Mouse (Mus musculus) WW6 (cell line): Measurements from ENCODE around the gene Mta1.

Source experiments
- DNase-seq: peaks from one replicate; pipeline ENCODE4 v3.0.0-alpha.2; 2013; ENCODE audit warnings: low read depth, low spot score

The Mta1 gene

DNA sequence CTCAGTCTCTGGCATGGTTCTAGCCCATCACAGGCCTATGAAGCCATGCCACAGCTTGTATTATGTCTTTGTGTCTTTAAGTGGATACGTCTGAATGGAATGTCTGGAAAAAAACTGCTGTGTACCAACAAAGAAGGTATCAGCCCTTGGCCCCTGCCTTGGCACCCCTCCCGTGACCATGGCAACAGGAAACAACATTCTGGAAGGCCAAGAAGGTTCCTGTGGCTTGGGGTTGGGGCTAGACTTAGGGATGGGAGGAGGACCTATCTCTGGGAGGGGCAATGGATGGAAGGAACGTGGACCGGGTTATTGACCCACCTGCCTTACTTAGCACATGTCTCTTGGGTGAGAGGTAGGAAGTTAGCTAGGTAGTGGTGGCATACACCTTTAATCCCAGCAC, 51.3 kb downstream of the Mta1 start:
- no peak for DNase-seq

DNA sequence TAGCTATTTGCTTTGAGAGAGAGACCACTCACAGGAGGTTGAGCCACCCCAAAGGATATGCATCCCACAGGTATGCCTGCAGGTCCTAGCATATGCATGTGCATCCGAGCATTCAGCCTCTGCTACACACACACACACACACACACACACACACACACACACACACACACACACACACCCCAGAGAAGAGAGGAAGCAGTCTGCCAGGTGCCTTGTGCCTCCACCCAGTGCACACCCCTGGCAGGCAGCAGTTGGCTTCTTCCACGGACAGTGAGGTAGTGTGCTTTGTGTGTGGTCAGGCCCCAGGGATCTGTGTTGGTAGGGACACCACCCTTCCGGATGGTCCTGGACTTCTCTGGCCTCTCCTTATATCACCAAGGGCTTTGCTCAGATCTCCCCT, 51.8 kb downstream of the Mta1 start:
- DNase-seq: no peak

DNA sequence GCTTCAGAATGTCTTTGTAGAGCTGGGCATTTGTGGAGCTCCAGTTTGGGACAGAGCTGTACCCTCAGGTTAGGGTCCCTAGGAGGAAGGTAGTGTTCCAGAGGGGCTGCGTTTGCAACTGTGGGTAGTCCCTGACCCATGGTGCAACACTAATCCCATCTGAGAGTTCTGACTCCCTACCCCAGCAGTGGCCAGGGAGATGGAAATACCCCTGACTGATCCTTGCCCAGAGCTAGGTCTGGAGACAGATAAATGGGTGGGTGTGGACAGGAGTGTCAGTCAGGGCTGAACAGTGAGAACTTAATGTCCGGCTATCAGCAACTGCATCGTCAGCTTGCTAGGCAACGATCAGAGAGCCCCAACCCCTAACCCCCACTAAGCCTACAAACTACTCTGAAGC, 52.5 kb downstream of the Mta1 start:
- no peak for DNase-seq

DNA sequence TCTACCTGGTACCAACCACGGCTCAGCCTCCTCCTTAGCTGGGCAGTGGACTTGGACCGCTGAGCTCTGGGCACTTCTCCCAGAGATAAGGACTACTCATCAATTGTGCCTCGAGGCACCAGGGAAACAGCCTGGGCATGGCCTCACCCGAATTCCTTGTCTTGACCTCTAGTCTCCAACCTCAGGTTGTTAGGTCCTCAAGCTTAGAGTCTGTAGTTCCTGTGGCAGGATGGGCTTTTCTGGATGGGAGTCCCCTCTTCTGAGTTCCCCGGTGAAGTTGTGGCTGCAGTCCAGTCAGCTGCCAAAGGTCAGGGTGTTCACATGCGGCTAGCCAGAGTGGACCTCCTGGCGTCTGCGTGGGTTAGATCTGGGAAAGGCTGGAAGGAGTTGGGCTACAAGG, 53.0 kb downstream of the Mta1 start:
- no peak for DNase-seq

DNA sequence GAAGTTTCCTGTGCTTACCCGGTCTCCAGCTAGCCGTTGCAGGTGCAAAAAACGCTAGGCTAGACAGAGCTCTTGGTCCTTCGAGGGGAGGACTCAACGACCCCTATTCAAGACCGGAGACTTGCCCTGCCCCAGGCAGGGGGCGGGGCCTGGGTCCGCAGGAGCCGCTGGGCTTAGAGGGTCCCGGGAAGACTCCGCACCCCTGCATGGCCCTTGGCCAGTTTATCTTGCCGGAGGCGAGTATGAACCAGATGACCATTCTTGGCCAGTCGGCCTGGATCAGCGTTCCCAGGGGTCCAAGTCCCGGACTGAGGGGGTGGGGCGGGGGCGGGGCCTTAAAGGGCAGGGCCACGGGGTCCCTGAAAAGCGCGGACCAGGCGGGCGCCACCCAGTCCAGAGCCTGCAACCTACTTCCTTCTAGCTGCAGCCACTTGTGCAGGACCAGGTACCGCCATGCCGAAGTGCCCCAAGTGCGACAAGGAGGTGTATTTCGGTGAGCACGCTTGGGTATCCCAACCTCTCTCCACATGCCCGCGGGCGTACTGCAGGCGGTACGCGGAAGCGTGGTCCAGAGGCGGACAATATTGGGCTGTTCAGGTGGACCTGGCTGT, 53.7 kb downstream of the Mta1 start:
- no peak for DNase-seq

DNA sequence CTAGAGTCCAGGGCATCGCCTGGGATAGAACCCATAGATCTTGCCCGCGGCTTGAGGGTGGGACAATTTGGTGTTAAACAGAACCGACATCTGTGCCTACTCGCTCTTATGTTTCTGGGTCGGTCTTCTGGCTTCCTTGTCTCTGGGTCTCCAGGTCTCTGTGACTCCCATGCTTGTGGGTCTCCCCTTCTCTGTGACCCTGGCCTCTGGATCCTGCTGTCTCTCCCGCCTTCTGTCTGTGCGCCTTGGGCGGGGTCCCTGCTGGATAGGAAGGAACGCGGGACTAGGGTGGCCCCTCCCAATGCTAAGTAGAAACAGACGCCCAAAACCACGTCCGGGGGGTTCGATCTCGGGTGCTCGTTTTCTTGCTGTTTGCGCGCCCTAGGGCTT, 54.2 kb downstream of the Mta1 start:
- no peak for DNase-seq

DNA sequence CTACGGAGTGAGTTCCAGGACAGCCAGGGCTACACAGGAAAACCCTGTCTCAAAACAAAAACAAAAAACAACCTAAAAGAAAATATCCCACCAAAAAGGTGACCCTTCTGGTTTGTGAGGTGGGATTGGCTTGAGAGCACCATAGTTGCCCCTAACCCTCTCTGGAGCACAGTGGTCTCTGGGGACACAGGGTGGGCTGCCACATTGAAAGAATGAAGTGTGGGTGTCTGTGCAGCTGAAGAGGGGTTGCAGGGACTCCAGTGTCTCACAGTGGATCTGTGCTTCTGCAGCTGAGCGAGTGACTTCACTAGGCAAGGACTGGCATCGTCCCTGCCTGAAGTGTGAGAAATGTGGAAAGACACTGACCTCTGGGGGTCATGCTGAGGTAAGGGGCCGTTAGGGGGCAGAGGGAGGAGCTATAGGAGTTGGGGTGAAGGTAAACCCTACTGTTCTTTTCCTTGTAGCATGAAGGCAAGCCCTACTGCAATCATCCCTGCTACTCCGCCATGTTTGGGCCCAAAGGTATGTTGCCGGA, 55.0 kb downstream of the Mta1 start:
- no peak for DNase-seq

DNA sequence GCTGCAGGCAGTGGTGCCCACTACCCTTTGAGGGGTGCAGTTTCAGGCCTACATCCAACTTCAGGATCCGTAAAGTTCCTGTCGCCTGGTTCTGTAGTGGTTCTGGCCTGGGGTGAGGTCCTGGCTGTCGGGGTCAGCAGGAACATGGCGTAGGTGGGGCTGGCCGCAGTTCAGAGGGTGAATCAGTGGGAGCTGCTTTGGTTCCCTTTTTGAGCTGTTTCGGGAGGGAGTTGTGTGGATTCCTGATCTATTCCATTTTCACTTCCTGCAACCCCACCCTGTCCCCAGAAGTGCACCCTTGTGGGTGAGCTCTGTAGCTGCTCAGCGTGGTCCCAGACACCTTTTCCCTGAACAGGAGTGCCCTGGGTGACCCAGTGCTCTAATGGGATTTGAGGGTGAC, 55.9 kb downstream of the Mta1 start:
- DNase-seq: no peak

DNA sequence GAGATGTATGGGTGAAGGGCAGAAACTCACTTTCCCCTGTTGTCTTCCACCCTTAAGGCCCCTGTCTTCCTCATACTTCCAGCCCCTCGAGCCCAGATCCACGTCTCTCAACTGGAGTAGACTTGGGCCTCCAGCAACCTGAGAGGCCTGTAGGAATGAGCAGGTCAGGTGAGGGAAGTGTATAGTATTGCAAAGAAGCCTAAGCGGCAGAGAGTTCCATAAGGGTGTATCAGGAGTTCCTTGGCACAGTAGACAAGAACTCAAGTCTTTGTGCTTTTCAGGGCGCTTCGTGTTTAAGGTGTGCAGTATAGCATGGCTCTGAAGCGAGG, 56.6 kb downstream of the Mta1 start:
- DNase-seq: no peak

DNA sequence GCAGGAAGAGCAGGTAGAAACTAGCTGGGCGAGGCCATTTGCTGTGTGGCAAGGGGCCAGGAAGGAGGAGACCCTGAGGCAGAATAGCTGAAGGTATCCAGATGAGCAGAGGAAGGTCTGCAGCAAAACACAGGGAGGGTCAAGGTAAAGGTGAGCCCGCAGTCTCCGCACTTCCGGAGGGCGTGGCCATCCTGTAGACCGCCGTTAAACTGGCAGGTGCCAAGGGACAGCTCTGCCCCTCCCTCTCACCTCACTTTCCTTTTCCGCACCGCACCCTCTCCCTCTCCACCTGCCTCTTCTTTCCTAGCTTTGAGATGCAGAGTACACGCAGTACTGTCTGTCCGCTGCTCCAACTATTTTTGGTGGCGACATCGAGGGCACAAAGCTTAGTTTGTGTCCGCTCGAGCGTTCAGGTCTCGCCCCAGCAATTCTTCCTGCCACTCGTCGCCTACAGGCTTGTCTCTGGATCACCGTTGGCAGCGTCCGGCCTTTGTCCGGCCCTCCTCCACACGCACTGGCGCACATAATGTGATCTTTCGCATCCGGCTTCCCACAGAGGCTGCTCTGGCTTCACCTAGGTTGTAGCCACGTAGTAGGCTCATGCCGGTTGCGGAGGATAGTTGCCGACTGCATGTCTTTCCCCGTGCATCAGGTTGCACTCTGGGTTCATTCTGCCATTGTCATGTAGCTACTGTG, 57.1 kb downstream of the Mta1 start:
- DNase-seq: no peak

DNA sequence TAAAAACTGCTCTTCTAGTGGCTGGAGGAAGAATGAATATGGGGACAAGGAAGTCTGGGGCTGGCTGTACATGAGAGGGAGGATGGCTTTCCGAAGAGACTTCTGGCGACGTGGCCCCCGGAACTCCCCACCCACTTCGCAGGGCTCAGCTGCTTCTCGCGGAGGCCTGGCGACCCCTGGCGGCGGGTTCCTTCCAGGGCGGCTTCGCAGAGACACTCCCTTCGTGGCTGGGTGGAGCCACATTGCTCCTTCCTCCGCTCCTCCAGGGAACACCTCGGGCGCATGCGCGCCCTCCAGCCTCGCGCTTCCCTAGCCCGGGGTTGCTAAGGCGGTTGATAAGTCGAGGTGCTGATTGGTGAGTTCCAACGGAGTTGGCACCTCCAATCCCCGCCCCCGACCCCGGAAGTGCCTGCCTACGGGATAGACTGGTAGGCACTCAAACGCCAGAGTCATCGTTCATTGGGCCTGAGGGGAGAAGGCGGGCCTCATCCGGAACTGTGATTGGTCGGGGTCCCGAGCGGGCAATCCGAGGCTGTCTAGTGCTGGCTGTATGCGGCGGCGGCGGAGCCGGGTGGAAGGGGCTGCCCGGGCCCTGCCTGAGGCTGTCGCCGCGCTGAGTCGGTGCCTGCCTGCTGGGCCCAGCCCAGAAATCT, 57.9 kb downstream of the Mta1 start, which contains the start of gene Tedc1:
Gene Tedc1 (plus strand): TSS at position 535 of the 653 bp plus-strand sequence.
- peak; percentile 94 for DNase-seq

DNA sequence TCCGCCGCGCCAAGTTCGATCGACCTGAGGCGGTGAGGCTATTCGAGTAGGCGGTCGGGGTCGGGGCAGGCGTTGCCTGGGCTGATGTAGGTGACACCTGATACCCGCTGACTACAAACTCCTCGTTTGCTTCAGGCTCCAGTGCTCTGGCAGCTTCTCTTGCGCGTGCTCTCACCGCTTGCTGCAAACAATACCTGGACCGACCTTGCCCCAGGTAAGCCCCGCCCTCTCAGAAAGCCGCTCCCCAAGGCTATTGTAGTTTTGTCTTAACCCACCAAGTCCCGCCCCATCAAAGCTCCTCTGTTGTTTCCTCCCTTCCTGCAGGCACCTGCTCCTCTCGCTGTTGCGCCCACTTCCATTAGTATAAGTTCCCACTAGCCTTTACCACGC, 58.5 kb downstream of the Mta1 start:
- peak; percentile 78 for DNase-seq

DNA sequence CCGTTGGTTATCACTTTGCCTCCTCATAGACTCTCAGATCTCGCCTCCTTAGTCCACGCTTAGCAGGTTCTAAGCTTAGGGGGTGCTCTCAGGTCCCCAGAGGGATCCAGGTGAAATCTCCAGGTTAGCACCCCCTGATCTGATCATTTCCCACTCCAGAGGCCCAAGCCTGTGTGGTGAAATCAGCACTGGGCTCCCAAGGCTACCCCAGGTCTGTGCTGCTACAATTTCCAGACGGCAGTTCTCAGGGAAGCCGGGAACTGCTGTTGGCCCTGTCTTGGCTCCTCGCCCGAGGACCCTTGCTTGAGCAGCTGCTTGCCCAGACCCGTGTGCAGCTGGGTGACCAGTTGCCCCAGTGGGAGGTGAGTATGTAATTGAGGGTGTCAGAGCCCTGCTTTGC, 58.9 kb downstream of the Mta1 start:
- DNase-seq: no peak

DNA sequence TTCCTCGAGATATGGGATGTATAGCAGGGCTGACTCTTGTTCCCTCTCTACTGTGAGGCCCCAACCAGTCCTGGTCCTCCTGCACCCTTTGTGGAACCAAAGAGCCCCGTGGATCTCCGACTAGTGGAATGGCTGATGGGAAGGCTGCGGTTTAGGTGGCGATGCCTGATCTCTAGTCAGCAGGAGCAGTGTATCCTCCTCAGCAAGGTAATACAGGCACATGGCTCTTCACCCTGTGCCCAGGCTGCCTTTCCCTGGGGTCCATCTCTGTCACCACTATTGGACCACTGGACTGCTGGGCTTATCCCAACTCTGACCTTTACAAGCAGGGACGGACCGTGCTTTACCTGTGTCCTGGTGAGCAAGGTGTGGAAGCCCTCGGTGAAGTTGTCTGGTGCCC, 59.4 kb downstream of the Mta1 start:
- no peak for DNase-seq

DNA sequence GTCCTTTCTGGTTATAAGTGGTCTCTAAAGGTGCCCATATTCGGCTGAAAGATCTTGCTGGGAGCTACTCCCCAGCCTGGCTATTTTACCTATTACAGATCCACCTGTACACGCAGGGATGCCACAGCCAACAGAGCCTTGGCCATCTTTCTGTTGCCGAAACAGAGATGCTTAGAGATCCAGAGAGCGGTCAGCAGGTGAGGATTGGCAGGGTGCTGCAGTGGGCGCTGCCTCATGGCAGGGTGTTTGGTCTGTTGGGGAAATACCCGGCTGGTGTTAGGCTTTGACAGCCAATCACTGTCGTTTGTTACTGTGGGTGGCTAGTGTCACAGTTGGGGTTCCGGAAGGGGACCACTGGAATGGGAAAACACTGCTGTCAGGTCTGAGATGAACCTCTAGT, 59.9 kb downstream of the Mta1 start:
- DNase-seq: no peak

DNA sequence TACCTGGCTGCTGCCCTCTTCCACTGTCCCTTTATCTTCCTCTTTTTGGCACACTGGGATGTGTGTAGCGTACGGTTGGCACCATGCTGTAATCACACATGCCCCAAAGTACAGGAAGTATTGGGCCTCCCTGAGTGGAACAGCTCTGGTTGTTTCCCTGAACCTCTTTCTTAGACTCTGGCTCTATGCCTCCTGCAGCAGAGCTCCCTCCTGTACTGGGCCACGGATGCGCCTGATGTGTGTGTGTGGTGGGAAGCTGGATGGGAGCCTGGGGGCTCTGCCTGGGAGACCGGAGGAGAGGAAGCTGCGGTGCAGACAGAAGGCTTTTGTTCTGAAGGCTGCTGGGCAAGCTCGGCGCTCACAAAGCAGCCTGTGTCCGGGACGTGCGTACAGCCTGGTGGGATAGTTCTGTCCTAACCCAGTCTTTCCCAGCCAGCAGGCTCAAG, 65.5 kb downstream of the Mta1 start:
- no peak for DNase-seq

DNA sequence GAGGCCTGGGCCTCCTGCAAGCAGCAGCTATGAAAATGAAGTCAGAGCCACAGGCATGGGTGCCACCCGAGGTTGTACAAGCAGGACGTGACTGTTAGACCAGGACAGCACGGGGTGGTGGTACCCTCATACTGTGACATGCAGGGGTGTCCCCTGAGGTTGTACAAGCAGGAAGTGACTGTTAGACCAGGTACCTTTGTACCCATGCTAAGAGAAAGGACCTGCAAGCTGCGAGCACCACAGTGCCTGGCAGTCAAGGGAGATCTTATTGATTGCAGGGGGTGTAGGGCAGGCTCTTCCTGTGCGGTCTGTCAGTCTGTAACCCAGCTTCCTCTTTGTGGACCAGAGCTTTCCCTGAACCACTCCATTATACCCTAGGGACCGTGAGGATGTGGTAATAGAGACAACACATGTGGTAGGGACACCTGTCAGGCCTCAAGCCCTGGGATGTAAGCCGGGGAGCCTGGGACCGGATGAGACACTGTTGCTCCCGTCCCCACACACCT, 70.0 kb downstream of the Mta1 start:
- DNase-seq: no peak

DNA sequence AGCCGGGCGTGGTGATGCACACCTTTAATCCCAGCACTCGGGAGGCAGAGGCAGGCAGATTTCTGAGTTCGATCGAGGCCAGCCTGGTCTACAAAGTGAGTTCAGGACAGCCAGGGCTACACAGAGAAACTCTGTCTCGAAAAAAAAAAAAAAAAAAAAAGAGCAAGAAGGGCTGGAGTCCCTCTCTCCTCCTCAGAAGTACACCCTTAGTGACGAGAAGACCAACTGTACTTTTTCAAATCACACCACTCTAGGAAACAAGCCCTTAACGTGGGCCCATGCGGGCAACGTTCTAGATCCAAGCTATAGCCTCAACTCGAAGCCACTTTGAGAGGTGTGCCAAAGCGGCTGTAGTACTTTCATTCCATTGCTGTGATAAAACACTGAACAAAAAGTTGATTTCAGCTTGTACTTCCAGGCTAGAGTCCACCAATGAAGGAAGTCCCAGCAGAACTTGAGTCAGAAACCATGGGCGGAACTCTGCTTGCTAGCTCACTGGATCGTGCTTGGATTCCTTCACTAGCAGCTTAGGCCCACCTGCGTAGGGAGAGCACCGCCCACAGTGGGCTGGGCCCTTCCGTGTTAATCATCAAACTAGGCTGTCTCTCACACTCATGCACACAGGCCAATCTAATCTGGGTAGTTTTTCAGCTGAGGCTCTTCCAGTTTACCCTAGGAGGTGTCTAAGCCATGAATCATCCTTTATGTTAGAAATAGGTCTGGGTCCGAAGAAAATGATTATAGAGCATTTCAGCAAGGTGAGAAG, 79.1 kb downstream of the Mta1 start:
- no peak for DNase-seq

DNA sequence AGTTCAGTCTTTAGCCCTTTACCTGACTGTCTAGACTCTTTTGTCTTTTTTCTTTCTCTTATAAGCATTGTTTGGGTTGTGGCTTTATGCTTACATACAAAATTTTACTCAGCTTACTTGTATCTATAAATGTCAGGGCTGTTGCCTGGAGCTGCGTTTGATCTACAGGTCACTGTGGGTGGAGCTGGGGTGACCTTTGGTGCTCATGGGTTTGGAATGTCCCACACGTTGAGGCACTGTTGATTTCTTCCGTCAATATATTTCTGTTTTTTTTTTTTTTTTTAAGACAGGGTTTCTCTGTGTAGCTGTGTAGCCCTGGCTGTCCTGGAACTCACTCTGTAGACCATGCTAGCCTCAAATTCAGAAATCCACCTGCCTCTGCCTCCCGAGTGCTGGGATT, 82.9 kb downstream of the Mta1 start:
- no peak for DNase-seq

DNA sequence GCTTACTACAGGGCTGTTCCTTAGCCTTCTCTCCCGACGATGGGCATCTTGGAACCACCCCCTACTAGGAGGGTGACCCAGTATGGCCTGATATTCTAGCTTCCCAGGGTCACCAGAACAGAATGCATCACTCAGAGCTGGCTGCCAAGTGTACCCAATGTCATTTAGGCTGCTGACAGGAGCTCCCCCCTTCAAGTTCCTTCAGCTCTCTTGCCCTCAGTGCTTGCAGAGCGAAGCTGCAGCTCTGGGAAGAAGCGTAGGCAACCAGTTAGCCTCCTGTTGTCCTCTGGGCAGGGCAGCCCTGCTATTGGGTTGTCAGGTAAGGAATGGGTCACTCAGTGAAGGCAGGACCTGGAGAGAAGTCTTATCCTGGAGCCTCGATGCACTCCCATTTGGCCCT, 86.9 kb downstream of the Mta1 start:
- no peak for DNase-seq

DNA sequence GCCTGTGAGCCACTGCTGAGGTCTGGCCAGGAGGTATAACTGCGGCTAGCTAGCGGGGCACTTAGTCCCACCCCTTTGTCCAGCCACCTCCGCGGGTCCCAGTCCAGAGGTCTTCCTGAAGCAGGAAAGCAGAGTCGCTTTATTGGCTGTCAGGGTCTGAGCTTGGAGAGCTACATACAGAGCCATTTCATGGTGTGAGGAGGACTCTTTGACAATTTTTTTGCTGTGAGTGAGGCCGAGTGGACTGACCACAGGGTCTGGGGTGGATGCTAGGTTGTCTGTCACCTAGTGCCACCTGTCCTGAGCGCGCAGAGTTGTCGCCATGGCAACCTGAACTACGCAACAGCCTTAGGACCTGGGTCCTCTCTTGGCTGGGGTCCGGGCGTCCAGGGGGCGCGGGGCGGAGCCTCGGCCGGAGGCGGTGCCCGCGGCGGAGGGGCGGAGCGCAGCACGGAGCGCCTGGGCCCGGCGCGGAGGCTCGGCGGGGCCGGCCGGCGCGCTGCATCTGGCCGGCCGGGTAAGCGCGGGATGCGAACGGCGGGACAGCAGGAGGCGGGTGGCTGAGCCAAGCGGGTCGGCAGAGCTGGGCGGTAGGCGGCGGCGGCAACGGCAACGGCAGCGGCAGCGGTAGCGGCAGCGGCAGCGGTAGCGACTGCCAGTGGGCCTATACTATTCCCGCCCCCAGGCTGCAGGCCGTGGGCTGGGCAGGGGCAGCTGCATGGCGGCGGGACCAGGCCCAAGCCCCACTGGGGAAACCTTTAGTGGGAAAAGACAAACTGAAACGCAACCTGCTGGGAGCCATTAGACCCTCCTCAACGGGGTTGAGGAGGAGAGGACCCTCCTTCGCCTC, 87.6 kb downstream of the Mta1 start, which contains the start of gene Tmem121:
Gene Tmem121 (plus strand): TSS at position 489 of the 850 bp plus-strand sequence.
- no peak for DNase-seq
